Mouse (Mus musculus): ENCODE results near the gene Wdr90. TPM values are rescaled to one million over a fixed set of nuclear protein-coding genes. Genes with fewer than 3 reads are reported as not detected.

Wdr90 gene
- total RNA-seq, 2 experiments from 2014 or later, result 34.9 to 36.8 TPM

GRCm38 (mm10) chr17:25833961-25834594 lies 27.2 kb downstream of the Wdr90 start:
- Histone ChIP-seq H3K27ac (peak overlapping the region; percentile 99), H3K4me3 (peak overlapping the region; percentile 72)
- intact Hi-C loops (cut with DNase I), result no loop called here
- no peak for TF ChIP-seq CTCF (IDR thresholded peaks at IDR 0.05)
- no peak for DNase-seq (ENCODE audit: extremely low spot score in 1 of 2, low spot score in 2 of 2)

- Histone ChIP-seq H3K4me3 (peak within 1 kb of the TSS; percentile 72), H3K27ac (peak within 1 kb of the TSS; percentile 99)
- intact Hi-C loops (cut with DNase I), result no loop called here
- TF ChIP-seq CTCF (IDR thresholded peaks at IDR 0.05), result no peak
- peak; percentile 79 to 80 for DNase-seq (ENCODE audit: extremely low spot score in 1 of 2, low spot score in 2 of 2)
Measured at GRCm38 (mm10) chr17:25833291-25833663, 28.0 kb downstream of the Wdr90 start, which contains the start of gene Stub1. TSS of gene Stub1 (minus strand) at chr17:25833404.

- peak; percentile 97 to 98 for DNase-seq (ENCODE audit: extremely low spot score in 1 of 2, low spot score in 2 of 2)
- H3K4me3 ChIP-seq, result peak overlapping the region; percentile 72
- H3K27ac ChIP-seq, result peak overlapping the region; percentile 99
- intact Hi-C loops (cut with DNase I), result no loop called here
- no peak for TF ChIP-seq CTCF (IDR thresholded peaks at IDR 0.05)
Measured at GRCm38 (mm10) chr17:25832436-25833290, 28.6 kb downstream of the Wdr90 start.

GRCm38 (mm10) chr17:25831451-25832281 lies 29.6 kb downstream of the Wdr90 start:
- intact Hi-C loops (cut with DNase I), result no loop called here
- peak overlapping the region; percentile 99 for H3K27ac ChIP-seq
- no peak for TF ChIP-seq CTCF (IDR thresholded peaks at IDR 0.05)
- H3K4me3 ChIP-seq, result peak overlapping the region; percentile 72
- DNase-seq (ENCODE audit: extremely low spot score in 1 of 2, low spot score in 2 of 2), result no peak

- no peak overlapping the region for H3K27ac ChIP-seq
- H3K4me3 ChIP-seq, result peak overlapping the region; percentile 72; the same call in 1 of the 2 replicates
- intact Hi-C loops (cut with DNase I), result no loop called here
- no peak for TF ChIP-seq CTCF (IDR thresholded peaks at IDR 0.05)
- DNase-seq (ENCODE audit: extremely low spot score in 1 of 2, low spot score in 2 of 2), result no peak
Measured at GRCm38 (mm10) chr17:25830806-25831431, 30.4 kb downstream of the Wdr90 start.

GRCm38 (mm10) chr17:25830200-25830753 lies 31.0 kb downstream of the Wdr90 start:
- no peak for TF ChIP-seq CTCF (IDR thresholded peaks at IDR 0.05)
- no peak for DNase-seq (ENCODE audit: extremely low spot score in 1 of 2, low spot score in 2 of 2)
- H3K4me3 ChIP-seq, result peak overlapping the region; percentile 67; the same call in 1 of the 2 replicates
- no peak overlapping the region for H3K27ac ChIP-seq
- intact Hi-C loops (cut with DNase I), result no loop called here

- DNase-seq (ENCODE audit: extremely low spot score in 1 of 2, low spot score in 2 of 2), result no peak
- intact Hi-C loops (cut with DNase I), result no loop called here
- Histone ChIP-seq H3K4me3 (peak overlapping the region; percentile 67), H3K27ac (peak overlapping the region; percentile 95)
- TF ChIP-seq CTCF (IDR thresholded peaks at IDR 0.05), result no peak
Measured at GRCm38 (mm10) chr17:25829558-25830017, 31.7 kb downstream of the Wdr90 start.

GRCm38 (mm10) chr17:25828712-25829557 lies 32.4 kb downstream of the Wdr90 start, which contains the start of gene Jmjd8:
TSS of gene Jmjd8 (plus strand) at chr17:25828867.
- peak within 1 kb of the TSS; percentile 67 for H3K4me3 ChIP-seq
- peak within 1 kb of the TSS; percentile 95 for H3K27ac ChIP-seq
- intact Hi-C loops (cut with DNase I), result no loop called here
- peak; percentile 51 for TF ChIP-seq CTCF (IDR thresholded peaks at IDR 0.05)
- DNase-seq (ENCODE audit: extremely low spot score in 1 of 2, low spot score in 2 of 2), result peak; percentile 82 to 85

- Histone ChIP-seq H3K4me3 (peak overlapping the region; percentile 67), H3K27ac (peak overlapping the region; percentile 95)
- intact Hi-C loops (cut with DNase I), result no loop called here
- no peak for DNase-seq (ENCODE audit: extremely low spot score in 1 of 2, low spot score in 2 of 2)
- no peak for TF ChIP-seq CTCF (IDR thresholded peaks at IDR 0.05)
Measured at GRCm38 (mm10) chr17:25828223-25828594, 33.1 kb downstream of the Wdr90 start.

- intact Hi-C loops (cut with DNase I), result no loop called here
Measured at GRCm38 (mm10) chr17:25827546-25828222, 33.6 kb downstream of the Wdr90 start.

More at GRCm38 (mm10) chr17:25827546-25828222, 33.6 kb downstream of the Wdr90 start:
- no peak overlapping the region for H3K4me3 ChIP-seq
- no peak for TF ChIP-seq CTCF (IDR thresholded peaks at IDR 0.05)
- H3K27ac ChIP-seq, result no peak overlapping the region
- DNase-seq (ENCODE audit: extremely low spot score in 1 of 2, low spot score in 2 of 2), result no peak

All from left cerebral cortex, adult 2 months (tissue).